Comparison of ENCODE assay signal across 8 mouse cellular contexts in genomic region chr1:132525832-132526231, GRCm38 (mm10). TPM values are rescaled to one million over a fixed set of nuclear protein-coding genes. Genes with fewer than 3 reads are reported as not detected.
A peak's percentile ranks its signal among the peaks of the same experiment; 100 is the strongest.
DNase-seq lines count a peak whose midpoint lies in the region; ATAC-seq and TF ChIP-seq lines count a peak whose summit lies in the region.

No protein-coding gene starts in this region.

- no peaks in the 10 kb centered on the region for H3K9me3 ChIP-seq in lung, embryonic 14.5 days (ENCODE audit: low read depth, low read length)

- TF ChIP-seq CTCF in lung, embryonic 14.5 days (IDR thresholded peaks at IDR 0.05; ENCODE audit: low read depth) = peak; percentile 92

- no peak overlapping the region for H3K27ac ChIP-seq in lung, embryonic 14.5 days (ENCODE audit: low read depth)

- ATAC-seq in lung, embryonic 14.5 days (ENCODE audit: insufficient read depth) = 0 out of 2 replicates have a peak, but pooled peaks have one; percentile 26

- H3K4me3 ChIP-seq in lung, embryonic 14.5 days (ENCODE audit: low read depth, low read length) = no peak overlapping the region

- H3K36me3 ChIP-seq in lung, embryonic 14.5 days (ENCODE audit: insufficient read depth) = no peaks in the 10 kb centered on the region

- DNase-seq in A20 (ENCODE audit: low read depth, low spot score) = peak; percentile 59
- peak; percentile 80 for DNase-seq in NIH3T3 (ENCODE audit: low read depth)
- peak; percentile 93 to 94 for DNase-seq in cerebellum, postnatal 14 days
- DNase-seq in frontal cortex, adult 2 months (ENCODE audit: extremely low spot score in 1 of 2, low spot score in 1 of 2) = peak; percentile 70 to 95
- DNase-seq in kidney, postnatal 36 days = peak; percentile 45 to 80
- peak; percentile 92 for DNase-seq in lung, embryonic 14.5 days
- DNase-seq in ovary, adult 18-20 months (ENCODE audit: low spot score) = peak; percentile 16
- DNase-seq in thymus, postnatal 4 days = peak; percentile 67

- 6% methylated on average over 10 of the region's 10 CpGs for WGBS in lung, embryonic 14.5 days

- no peaks in the 10 kb centered on the region for H3K4me1 ChIP-seq in lung, embryonic 14.5 days (ENCODE audit: insufficient read depth)

- H3K4me2 ChIP-seq in lung, embryonic 14.5 days = no peak overlapping the region

- H3K9ac ChIP-seq in lung, embryonic 14.5 days = no peak overlapping the region

- no peaks in the 10 kb centered on the region for H3K27me3 ChIP-seq in lung, embryonic 14.5 days (ENCODE audit: insufficient read depth, low read length)

RNA-seq across cellular contexts. Expression of gene Cntn2, which starts 17.2 kb away (rescaled TPM):
- 35.6 and 39.8 TPM in 2 replicates for polyA plus RNA-seq in frontal cortex, adult 2 months (2012; rRNA removed)
- 0.65 and 0.72 TPM in 2 replicates for polyA plus RNA-seq in lung, embryonic 14.5 days (2014; fragmentation: Nextera tagmentation; extraction: Ambion mirVana)

RNA-seq across cellular contexts. Expression of gene Tmem81, which starts 19.8 kb away (rescaled TPM):
- polyA plus RNA-seq in frontal cortex, adult 2 months (2012; rRNA removed) = 5.1 and 6.4 TPM in 2 replicates
- 1.3 and 2.7 TPM in 2 replicates for polyA plus RNA-seq in lung, embryonic 14.5 days (2014; fragmentation: Nextera tagmentation; extraction: Ambion mirVana)

RNA-seq across cellular contexts. Expression of gene Rbbp5, which starts 48.7 kb away (rescaled TPM):
- polyA plus RNA-seq in frontal cortex, adult 2 months (2012; rRNA removed) = 49.1 and 51.0 TPM in 2 replicates
- 46.1 and 47.5 TPM in 2 replicates for polyA plus RNA-seq in lung, embryonic 14.5 days (2014; fragmentation: Nextera tagmentation; extraction: Ambion mirVana)

Comparison
In these comparisons a context has a peak if more than half of its experiments do, and no peak if none do; other contexts are left out.
1. DNase-seq: peak in every context shown above with its lines; median percentile 94 in cerebellum, postnatal 14 days; 92 in lung, embryonic 14.5 days; 82 in frontal cortex, adult 2 months; 80 in NIH3T3; 67 in thymus, postnatal 4 days; 62 in kidney, postnatal 36 days; 59 in A20; 16 in ovary, adult 18-20 months.
2. RNA of gene Cntn2, which starts 17.2 kb away (polyA plus RNA-seq): 35.6 to 39.8 TPM in frontal cortex, adult 2 months; 0.65 to 0.72 TPM in lung, embryonic 14.5 days; every median in the first group is over 10 times any median in the second.